ENCODE assay signal across 18 mouse cellular contexts in the genomic region with DNA sequence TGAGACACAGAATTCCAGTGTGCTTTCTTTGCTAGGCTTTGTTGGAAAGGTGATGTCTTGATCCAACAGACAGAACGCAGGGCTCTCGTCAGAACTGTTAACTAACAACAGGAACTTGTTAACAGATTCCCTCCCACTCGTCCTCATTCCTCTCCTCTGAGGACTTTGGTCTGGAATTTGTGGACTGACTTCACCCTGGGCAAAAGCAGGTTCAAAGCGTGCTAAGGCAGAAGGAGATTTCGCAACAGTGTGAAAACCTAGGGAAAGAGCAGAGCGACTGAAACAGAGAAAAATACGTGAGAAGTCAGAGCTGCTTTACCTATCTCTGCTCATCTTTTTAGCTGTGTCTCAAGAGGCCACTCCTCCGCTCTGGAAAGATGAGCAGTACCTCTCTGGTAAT.
A peak's percentile ranks its signal among the peaks of the same experiment; 100 is the strongest.
DNase-seq lines count a peak whose midpoint lies in the region; ATAC-seq and TF ChIP-seq lines count a peak whose summit lies in the region.
"Had no signal": no experiment of that assay in that cellular context is flagged by ENCODE, and none has a peak within 500 bp of the region (broad histone marks: within the 10 kb centered on the region; RNA-seq: fewer than 3 reads in every experiment).

No protein-coding gene starts in this region.

- ATAC-seq in kidney, embryonic 15.5 days (replicated peaks; ENCODE audit: low FRiP score) = no peak
- ATAC-seq in hindbrain, embryonic 13.5 days (ENCODE audit: low FRiP score) = no peak
- ATAC-seq: hindbrain, embryonic 16.5 days; Patski had no signal

- H3K9me3 ChIP-seq in kidney, embryonic 15.5 days (replicated peaks) = no peaks in the 10 kb centered on the region
- H3K9me3 ChIP-seq in hindbrain, embryonic 13.5 days = no peaks in the 10 kb centered on the region
- H3K9me3 ChIP-seq: heart, embryonic 13.5 days; limb, embryonic 10.5 days; neural tube, embryonic 15.5 days had no signal

- H3K79me2 ChIP-seq in C2C12 (ENCODE audit: control insufficient read depth, insufficient read depth) = no peaks in the 10 kb centered on the region

- H3K4me2 ChIP-seq in kidney, embryonic 15.5 days = no peak overlapping the region
- no peak overlapping the region for H3K4me2 ChIP-seq in hindbrain, embryonic 13.5 days
- H3K4me2 ChIP-seq: heart, embryonic 13.5 days; neural tube, embryonic 15.5 days had no signal

- H3K79me3 ChIP-seq in C2C12 (ENCODE audit: low read depth) = no peaks in the 10 kb centered on the region

- 49% methylated on average over 8 of the region's 8 CpGs for WGBS in kidney, embryonic 15.5 days
- 78% methylated on average over 8 of the region's 8 CpGs for WGBS in hindbrain, embryonic 13.5 days

- no peaks in the 10 kb centered on the region for H3K4me1 ChIP-seq in kidney, embryonic 15.5 days
- no peaks in the 10 kb centered on the region for H3K4me1 ChIP-seq in hindbrain, embryonic 13.5 days (replicated peaks)
- H3K4me1 ChIP-seq: heart, embryonic 13.5 days; limb, embryonic 10.5 days; neural tube, embryonic 15.5 days had no signal

- no peak for TF ChIP-seq CTCF in C2C12 (IDR thresholded peaks at IDR 0.05; ENCODE audit: control insufficient read depth, insufficient read depth, insufficient read length)
- TF ChIP-seq CTCF in brain, embryonic 14.5 days (IDR thresholded peaks at IDR 0.05; ENCODE audit: borderline replicate concordance, extremely low read depth, insufficient read depth, insufficient read length) = no peak

- DNase-seq in kidney, adult 11 months = peak; percentile 55
- DNase-seq in brain, embryonic 14.5 days (ENCODE audit: low read depth) = peak; percentile 7
- peak; percentile 27 to 55 for DNase-seq in kidney, postnatal 25 days
- DNase-seq in left cerebral cortex, postnatal 14 days (ENCODE audit: low spot score in 2 of 2) = no peak
- DNase-seq: cerebellum, adult 9-10 months; embryo, embryonic 11 days; layer of hippocampus, adult 9-11 months; lung, postnatal 14 days; thymus, postnatal 14 days had no signal

- no peak overlapping the region for H3K27ac ChIP-seq in kidney, embryonic 15.5 days
- no peak overlapping the region for H3K27ac ChIP-seq in hindbrain, embryonic 13.5 days
- H3K27ac ChIP-seq: heart, embryonic 13.5 days; limb, embryonic 10.5 days; neural tube, embryonic 15.5 days had no signal

- no peaks in the 10 kb centered on the region for H3K27me3 ChIP-seq in kidney, embryonic 15.5 days
- H3K27me3 ChIP-seq in C2C12 (ENCODE audit: control insufficient read depth, insufficient read depth, insufficient read length) = no peaks in the 10 kb centered on the region
- H3K27me3 ChIP-seq in hindbrain, embryonic 13.5 days = no peaks in the 10 kb centered on the region
- H3K27me3 ChIP-seq: CH12.LX; heart, embryonic 13.5 days; neural tube, embryonic 15.5 days; Patski had no signal

- no peaks in the 10 kb centered on the region for H3K36me3 ChIP-seq in kidney, embryonic 15.5 days
- no peaks in the 10 kb centered on the region for H3K36me3 ChIP-seq in C2C12 (ENCODE audit: control insufficient read depth, insufficient read depth)
- no peaks in the 10 kb centered on the region for H3K36me3 ChIP-seq in hindbrain, embryonic 13.5 days
- H3K36me3 ChIP-seq: heart, embryonic 13.5 days; limb, embryonic 10.5 days; neural tube, embryonic 15.5 days had no signal

- no peak overlapping the region for H3K9ac ChIP-seq in kidney, embryonic 15.5 days
- H3K9ac ChIP-seq in hindbrain, embryonic 13.5 days = no peak overlapping the region
- H3K9ac ChIP-seq: heart, embryonic 13.5 days; neural tube, embryonic 15.5 days had no signal

- intact Hi-C loops in left cerebral cortex, postnatal 14 days (cut with DNase I) = no loop called here

- H3K4me3 ChIP-seq in kidney, embryonic 15.5 days (replicated peaks) = no peak overlapping the region
- no peak overlapping the region for H3K4me3 ChIP-seq in C2C12 (ENCODE audit: insufficient read depth, poor library complexity, severe bottlenecking)
- H3K4me3 ChIP-seq in hindbrain, embryonic 13.5 days = no peak overlapping the region
- H3K4me3 ChIP-seq: heart, embryonic 13.5 days; limb, embryonic 10.5 days; neural tube, embryonic 15.5 days had no signal

- H3ac ChIP-seq in C2C12 (ENCODE audit: control insufficient read depth, insufficient read length, low read depth) = no peak overlapping the region

- no peak for TF ChIP-seq POLR2A in brain, embryonic 14.5 days (IDR thresholded peaks at IDR 0.05; ENCODE audit: borderline replicate concordance, extremely low read depth, insufficient read depth, insufficient read length, poor library complexity, severe bottlenecking)

TF ChIP-seq in C2C12, 6 proteins besides CTCF, POLR2A, EP300 and RAD21:
- peak; percentile 35 for TF ChIP-seq CEBPB (IDR thresholded peaks at IDR 0.05; ENCODE audit: low read depth)
- no peak for TF ChIP-seq USF1 (IDR thresholded peaks at IDR 0.05; ENCODE audit: low read depth)
- TF ChIP-seq FOSL1 (IDR thresholded peaks at IDR 0.05; ENCODE audit: insufficient read depth, low read length, poor library complexity, severe bottlenecking) = no peak
- TF ChIP-seq MYOG (IDR thresholded peaks at IDR 0.05; ENCODE audit: control insufficient read depth, extremely low read depth, insufficient read length) = no peak
- TF ChIP-seq MYOD1 (IDR thresholded peaks at IDR 0.05; ENCODE audit: control insufficient read depth, insufficient read length, low read depth) = no peak
- TF ChIP-seq MAX (IDR thresholded peaks at IDR 0.05) = no peak

Comparison
In these comparisons a context has a peak if more than half of its experiments do, and no peak if none do; other contexts are left out.
1. DNase-seq: peak in kidney, adult 11 months (single experiment), brain, embryonic 14.5 days (single experiment) and kidney, postnatal 25 days (2 of 2); none in left cerebral cortex, postnatal 14 days (0 of 2).